Mouse (Mus musculus) adrenal gland, adult 2 months (tissue): Measurements from ENCODE around the gene D130052B06Rik. TPM values are rescaled to one million over a fixed set of nuclear protein-coding genes. Genes with fewer than 3 reads are reported as not detected.
A peak's percentile ranks its signal among the peaks of the same experiment; 100 is the strongest.

Experiments used
- DNase-seq: peaks from one replicate; pipeline ENCODE4 v3.0.0; 2021
- long read RNA-seq: library from polyadenylated mRNA; stranded (forward); transcript quantifications from one replicate; pipeline ENCODE4 v2.0.0, GENCODE M21; 2021
- polyA plus RNA-seq: library from polyadenylated mRNA; depleted of rRNA; stranded (reverse); fragments of >200 nt; gene quantifications from 2 replicates; pipeline ENCODE4 v1.2.3, GENCODE M21; 2012; rRNA removed
- total RNA-seq, 2 experiments: library from RNA; stranded (reverse); gene quantifications; 2 replicates each; pipeline ENCODE4 v1.2.3; 2021

Gene D130052B06Rik
- not detected for total RNA-seq
- polyA plus RNA-seq: not detected in 2 replicates
- long read RNA-seq: 0 reads

DNA sequence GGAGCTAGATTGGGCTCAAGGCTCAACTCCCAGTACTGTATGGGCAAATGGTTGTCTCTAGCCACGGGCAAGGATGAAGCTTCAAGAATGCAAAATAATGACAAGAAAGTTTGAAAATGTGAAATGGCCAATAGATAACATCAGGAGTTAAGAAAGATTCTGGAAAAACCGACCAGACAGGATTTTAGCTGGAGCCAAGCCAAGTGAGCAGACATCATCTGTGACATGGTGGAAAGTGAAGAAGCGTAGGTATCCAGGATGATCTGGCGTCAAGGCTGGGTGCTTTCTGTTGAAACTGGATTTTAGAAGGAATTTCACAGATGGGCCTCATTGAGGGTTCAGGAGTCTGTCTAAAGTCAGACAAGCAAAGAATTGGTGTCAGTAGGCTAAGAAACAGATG, at the start of gene D130052B06Rik:
D130052B06Rik (plus strand) TSS at position 317 of the 400 bp plus-strand sequence.
- DNase-seq: no peak

DNA sequence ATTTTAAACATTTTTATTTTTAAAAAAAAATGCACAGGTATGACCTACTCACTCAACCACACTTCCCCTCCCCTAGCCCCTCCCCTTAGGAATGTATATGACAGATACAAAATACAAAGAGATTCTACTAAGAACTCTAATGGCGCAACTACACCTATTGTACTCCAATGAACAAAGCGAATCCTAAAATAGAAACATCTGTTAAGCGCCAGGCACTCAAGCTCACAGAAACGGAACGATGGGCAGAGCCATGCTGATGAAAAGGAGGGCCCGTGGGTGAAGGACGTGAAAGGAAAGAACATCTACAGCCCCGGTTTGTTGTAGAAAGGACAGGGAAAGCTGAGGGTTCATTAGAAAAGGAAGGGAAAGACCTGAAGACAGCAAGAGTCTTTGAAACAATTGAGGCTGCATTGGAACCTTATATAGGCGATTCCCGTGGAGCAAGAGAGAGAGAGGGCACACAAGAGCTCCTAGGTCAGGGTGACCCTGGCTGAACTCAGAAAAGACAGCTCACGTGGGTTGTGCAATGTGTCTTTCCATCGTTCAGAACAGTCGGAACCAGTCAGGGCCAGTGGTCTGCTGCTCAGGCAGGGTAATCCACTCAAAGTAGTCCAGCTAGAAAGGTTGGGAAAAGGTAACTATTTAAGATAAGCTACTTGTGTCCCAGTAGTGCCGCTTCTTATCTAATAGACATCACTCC, 48.1 kb upstream of the D130052B06Rik start:
- DNase-seq: no peak

DNA sequence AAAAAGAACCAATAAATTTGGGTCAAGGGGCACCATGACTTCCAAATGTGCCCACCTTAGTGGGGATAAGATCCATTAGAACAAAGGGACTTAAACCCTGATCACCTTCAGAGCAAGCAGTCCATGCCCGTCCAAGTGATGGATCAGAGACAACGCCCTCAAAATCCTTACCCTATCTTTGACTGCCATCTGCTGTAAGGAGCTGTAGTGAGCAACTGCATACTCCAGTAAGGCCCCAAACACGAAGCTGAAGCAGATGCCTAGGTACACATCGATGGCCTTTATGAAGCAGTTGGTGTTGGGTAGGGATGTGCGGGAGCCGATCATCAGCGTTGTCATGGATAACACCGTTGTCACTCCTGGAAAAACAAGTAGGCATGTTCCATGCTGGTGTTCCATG, 45.0 kb upstream of the D130052B06Rik start:
- DNase-seq: peak; percentile 14

DNA sequence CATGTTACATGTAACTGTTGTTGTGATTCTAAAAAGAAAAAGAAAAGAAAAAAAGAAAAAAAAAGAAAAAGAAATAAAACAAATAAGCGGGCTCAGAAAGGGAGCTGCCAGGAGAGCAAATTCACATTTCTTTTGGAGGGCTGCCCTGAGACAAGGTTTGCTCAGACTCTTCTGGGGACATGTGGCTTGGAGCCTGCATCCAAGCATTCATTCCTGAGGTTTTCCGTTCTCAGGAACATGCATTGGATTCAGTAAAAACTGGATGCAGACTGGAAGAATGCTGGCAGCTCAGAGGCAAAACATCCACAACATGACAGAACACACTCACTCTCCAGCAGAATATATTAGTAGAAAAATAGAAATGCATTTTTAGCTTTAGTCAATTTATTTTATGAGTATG, 35.2 kb upstream of the D130052B06Rik start:
- no peak for DNase-seq

DNA sequence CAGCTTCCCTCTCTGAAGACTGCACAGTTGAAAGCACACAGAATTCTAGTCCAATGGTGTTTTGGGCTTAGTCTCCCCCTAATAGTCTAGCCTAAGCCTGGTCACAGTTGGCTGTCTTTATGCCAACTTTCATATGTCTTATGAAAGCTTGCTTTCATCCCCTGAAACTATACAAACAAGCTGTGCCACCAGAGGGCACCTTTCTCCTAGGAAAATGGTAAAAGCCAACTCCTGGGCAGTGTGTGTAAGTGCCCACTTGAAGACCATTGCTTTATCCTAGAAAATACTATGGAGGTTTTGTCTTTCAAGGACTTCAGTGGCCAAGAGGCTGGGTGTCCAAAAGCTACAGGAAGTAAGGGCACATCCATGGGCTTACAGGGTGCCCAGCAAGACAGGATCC, 28.7 kb upstream of the D130052B06Rik start:
- DNase-seq: no peak

DNA sequence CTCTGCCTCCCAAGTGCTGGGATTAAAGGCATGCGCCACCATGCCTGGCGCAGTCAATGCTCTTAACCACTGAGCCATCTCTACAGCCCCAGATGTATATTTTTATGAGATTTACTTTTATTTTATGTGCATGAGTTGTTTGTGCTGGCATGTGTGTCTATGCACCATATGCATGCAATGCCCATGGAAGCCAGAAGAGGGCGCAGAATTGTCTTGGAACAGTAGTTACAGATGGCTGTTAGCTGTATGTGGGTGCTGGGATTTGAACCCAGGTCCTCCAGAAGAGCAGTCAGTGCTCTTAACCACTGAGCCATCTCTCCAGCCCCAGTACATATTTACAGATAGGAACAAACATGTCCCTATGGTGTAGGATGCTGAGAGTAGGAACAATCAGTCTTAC, 24.2 kb upstream of the D130052B06Rik start:
- no peak for DNase-seq

DNA sequence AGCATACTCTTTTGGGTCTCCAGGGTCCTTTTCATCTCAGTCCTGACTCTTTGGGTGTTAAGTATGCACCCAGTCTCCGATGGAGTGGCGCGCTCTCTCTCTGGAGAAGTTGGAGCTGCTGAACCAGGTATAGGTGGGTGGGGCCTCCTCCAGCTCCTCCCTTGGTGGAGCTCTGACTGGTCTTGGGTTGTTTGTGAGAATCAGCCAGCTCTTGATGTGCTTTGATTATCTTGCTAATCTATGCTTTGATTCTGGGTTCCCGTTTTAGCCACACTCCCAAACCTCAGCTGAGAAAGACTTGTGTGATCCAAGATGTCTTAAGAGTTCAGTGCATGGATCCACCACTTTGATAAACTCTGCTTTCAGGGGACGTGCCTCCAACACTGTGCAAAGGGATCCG, 20.2 kb upstream of the D130052B06Rik start, which contains the start of gene Gabrp:
Gabrp (minus strand) TSS at position 101 of the 400 bp plus-strand sequence.
- no peak for DNase-seq

DNA sequence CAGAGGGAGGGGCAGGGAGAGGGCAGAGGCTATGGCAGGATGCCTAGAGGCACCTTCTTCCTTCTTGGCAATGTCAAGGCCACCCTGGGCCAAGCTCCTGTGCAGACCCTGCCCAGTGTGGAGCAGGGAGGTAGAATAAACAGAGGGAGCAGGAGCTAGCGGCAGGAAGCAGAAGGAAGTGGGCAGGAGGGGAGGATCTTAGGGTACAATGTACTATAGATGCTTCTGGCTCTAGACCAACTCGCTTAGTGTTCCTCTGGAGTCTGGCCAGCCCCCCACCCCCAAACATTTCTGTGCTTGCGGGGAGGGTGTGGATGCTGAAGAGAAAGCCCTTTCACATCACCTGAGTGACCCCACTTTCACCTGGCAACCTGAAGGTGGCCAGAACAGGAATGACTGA, 19.5 kb upstream of the D130052B06Rik start:
- no peak for DNase-seq

DNA sequence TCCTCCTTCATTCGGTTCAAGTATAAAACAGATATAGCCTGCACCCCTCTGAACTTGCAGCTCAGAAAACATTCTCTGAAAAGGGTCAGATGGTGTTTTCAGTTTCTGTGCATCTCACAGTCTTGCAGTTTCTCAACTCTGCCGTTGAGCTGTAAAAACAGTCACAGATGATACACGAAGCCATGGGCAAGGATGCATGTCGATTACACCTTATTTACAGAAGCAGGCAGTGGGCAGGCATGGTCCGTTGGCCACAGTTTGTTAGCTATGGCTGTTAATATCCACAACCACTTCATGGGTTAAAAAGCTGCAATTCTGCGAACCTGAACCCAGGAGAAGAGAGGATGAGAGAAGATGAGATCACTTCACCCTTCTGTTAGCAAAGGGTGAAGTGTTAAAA, 12.5 kb upstream of the D130052B06Rik start:
- DNase-seq: no peak

DNA sequence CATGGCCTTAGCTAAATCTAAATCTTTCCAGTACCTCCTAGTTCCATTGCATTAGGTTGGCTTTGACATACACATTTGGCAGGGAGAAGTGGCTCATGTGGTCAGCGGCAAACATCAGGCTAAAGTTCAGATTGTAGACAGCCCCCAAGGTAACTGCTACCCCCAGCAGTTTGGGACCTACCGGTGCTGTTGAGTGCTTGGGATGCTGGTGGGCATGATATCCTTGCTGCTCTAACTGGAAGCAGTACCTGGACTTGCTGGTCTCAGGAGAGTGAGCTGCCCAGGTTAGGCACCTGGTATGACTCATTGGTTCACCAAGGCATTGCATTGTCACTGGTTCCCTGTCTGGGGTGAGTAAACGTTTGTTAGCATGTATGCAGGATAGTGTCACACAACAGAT, 8.3 kb upstream of the D130052B06Rik start:
- no peak for DNase-seq

DNA sequence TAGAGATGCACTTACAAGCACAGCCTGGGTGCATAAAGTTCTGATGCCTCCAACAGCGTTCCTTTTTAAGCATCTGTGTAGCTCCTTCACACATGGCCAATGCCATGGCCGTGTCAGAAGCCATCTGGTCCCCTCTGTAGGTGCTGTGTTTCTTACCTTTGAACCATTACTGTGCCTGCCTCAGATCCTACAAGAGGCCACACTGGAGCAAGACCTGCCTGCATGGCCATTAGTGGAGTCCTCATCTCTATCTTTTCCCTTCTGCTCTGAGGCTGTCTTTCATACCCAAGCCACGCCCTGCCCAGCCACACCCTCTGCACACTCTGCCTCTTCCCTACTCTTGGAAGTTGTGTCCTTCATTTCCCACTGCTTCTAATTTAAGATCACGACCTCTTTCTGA, 6.3 kb upstream of the D130052B06Rik start:
- DNase-seq: no peak

DNA sequence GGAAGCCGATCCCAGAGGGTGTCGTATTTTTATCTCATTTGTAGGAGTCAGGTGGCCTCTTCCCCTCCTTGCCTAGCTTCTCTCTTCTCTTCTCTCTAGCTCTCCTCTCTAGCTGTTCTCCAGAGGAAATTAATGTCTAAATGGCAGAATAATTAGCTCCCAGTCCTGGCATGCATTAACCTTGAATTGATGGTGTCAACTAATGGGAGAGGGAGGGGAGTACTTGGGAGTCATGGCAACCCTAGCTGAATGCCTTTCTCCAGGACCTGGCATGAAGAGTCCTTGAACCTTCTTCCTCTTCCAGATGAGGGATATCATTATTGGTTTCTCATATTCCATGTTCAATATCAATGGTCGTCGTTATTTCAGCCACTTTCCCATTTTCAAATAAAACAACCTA, 2.4 kb upstream of the D130052B06Rik start:
- no peak for DNase-seq

DNA sequence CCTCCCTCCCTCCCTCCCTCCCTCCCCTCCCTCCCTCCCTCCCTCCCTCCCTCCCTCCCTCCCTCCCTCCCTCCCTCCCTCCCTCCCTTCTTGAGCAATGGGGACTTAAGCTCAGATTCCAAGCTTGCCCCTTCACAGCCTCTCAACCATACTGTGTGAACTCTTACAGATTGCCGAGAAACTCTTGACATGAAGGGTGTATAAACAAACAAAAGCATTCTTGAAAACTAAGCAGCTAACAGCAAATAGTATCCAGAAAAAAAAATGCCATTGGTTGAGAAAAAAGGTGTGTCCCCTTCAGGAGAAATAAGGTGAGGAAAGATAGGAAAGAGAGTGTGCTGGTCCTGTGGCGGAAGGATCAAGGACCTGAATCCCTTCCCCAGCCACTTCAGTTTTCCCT, 4.1 kb downstream of the D130052B06Rik start:
- no peak for DNase-seq

DNA sequence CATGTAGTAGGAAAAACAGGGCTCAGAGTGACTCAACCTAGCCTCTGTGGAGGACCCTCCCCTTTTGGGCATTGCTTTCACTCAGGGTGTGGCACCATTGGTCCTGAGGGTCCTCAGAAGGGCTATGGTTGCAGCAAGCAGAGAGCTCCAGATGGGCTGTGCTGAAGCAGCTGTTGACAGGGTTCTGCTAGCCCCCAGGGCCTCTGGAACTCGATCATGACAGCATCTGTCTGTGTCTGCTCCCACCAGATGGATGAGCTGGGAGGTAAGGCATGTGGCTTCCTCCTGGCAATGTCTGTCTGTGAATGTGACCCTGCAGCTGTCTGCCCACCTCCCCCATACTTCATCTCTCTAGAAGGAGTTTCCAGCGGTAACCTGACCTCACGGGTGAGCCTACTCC, 8.7 kb downstream of the D130052B06Rik start:
- no peak for DNase-seq

DNA sequence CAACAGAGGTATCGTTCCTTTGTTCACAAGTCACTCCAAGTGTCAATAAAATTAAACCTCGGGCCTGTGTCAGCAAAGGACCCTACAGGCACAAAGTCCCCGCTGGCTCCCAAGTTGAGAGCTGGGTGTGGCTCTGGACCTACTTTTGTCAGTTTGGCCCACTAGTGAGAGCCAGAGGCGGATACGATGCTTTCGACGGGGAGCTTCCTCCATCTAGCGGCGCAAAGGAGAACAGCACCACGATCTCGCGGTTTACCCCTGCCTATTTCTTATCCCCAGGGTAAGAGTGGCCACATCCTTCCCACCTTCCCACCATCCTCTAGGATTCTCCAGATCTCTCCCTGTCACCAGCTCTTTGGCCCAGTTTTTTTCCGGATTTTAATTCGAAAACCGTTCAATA, 15.1 kb downstream of the D130052B06Rik start:
- peak; percentile 67 for DNase-seq

DNA sequence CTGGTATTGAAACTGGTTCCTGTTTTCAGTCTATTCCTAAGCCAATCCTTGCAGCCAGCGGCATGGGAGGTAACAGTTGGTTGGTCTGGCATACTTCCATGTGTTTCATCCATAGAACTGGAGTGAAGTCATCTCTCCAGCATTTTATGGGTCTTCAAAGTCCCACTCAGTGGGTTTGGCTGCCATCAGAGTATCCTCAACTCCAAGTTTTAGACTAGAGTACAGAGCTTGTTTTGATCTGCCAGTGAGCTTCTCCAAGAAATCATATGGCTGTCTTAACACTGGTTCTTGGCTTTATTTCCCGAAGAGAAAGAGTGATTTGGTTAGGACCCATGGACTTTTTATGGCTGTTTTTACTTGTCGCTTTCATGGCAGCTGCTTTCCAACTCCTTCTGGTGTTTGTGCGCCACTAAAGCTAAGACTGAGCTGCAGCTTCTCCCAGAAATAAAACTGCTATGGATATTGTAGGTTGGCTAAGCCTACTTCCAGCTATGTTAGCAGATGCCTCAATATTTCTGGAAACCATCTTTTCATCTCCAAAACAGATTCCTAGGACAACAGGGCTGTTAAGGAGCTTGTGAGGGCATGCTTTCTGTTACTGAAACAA, 28.1 kb downstream of the D130052B06Rik start:
- DNase-seq: no peak

DNA sequence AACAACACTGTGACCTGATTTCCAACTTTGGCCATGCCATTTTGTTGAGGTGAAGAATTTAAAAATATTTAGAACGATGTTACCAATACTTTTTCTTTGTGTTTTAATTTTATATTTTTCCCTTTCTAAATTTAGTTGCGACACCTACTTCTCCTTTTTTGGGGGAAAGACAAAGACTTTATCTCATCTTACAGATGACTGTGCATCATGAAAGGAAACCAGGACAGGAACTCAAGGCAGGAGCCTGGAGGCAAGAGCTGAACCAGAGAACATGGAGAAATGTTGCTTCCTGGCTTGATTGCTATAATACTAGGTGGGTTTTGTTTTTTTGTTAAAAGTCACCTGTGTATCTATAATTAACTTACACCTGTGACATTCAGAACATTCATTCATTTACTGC, 38.0 kb downstream of the D130052B06Rik start:
- no peak for DNase-seq

DNA sequence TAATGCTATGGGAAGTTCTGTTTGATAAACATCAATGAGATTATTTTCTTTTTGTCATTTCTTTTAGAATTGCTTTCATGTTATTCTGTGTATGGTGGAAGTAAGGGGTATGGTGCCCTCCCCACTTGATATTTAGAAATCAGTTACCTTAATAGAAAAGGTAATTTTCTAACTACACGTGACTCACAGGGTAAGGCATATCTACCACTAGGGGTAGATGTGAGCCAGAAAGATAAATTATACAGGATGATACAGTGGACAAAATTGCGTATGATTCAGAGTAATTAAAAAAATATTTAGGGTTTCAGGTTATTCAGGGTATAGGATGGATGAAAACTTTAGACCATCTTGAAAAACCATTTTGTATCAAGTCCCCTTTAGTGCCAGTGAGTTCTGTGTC, 50.3 kb downstream of the D130052B06Rik start:
- DNase-seq: no peak

DNA sequence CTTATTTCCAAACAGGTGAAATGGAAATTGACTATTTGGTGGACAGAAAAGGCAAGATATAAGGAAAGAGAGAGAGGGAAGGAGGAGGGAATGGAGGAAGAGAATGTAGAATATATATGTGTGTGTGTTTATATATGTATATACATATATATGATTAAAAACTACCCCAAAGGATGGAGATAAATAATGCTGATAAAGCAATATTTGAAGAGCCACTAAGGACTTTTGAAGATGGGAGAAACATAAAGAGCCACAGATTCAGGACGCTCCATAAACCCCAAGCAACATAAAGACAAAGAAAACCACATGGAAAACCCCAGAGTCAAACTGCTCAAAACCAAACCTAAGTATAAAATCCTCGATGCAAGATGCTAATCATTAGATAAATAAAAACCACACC, 55.4 kb downstream of the D130052B06Rik start:
- DNase-seq: no peak

DNA sequence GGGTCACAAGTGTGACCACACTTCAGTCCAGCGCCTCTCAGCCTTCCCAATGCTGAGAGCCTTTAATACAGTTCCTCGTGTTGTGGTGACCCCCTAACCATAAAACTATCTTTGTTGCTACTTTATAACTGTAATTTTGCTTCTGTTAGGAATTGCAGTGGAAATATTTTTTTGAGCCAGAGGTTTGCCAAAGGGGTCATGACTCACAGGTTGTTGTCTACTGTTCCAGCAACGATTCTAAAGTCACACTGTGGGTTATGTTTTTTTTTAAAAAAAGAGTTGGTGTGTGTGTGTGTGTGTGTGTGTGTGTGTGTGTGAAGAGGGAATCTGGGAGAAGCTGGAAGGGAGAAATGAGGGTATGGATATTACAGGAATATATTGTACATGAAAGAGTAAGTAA, 56.1 kb downstream of the D130052B06Rik start:
- DNase-seq: no peak

DNA sequence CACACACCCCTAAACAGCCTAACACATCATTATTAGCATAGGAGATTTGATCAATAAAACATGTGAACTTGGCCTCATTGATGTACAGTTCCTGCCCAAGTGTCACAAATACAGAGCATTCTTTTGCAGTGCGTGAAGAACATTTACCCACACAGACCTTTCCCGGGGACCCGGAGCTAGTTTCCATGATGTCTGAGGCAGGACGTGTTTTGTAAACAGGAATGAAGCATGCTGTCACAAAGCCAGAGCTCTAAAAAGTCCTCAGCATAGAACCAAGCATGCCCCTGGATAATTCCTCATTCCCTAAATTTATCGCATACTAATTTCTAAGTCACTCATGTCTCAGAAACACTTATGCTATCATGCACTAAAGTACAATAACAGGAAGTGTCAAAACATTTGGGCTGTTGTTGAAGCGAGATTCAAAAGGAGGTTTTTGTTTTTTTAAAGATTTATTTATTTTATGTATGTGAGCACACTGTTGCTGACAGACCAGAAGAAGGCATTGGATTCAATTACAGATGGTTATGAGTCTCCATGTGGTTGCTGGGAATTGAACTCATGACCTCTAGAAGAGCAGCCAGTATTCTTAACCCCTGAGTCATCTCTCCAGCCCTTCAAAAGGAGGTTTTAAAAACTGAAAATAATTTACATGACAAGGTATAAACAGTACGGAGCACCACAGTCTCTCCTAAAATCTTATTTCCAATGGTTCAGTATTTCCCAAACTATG, 56.9 kb downstream of the D130052B06Rik start:
- no peak for DNase-seq

DNA sequence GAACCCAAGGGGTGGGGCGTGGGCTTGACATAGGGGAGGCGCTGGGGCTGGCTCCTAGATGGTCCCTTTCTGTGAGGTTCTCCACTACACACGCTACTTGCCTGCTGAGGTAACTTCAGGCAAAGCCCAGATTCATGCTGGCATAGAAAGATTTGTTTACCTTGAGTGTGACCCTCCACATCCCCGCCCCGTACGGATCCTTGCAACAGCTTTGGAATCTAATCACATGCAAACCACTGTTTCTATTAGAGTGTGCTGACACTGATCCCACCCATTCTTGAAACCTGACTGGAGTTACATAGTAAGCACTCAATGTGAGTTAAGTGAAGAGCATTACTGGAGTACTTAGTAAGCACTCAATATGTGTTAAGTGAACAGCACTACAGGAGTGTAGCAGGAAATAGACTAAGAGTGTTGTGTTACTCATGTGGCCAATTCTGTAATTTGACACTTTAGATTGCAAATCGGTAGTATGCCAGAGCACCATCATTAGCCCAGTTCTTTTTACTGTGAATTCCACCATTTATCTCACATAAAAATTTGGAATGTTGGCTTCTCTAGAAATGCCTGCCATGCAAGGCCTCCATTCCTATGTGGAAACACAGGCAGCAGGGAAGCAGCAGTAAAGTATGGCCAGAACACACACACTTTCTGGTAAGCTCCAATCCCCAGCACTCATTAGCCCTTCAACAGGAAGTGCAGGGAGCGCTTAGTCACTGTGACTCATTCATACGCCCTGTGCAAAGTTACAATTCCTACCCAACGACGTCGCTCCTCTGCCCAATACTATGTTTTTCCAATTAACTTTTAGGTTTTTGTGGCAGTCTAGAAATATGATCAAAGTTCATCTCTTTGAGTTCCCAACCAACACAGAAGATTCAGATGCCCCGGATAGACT, 61.2 kb downstream of the D130052B06Rik start:
- no peak for DNase-seq
